Mouse (Mus musculus) embryonic facial prominence, embryonic 10.5 days (tissue): ENCODE measurements around the gene Ltbp4. TPM values are rescaled to one million over a fixed set of nuclear protein-coding genes. Genes with fewer than 3 reads are reported as not detected.
A peak's percentile ranks its signal among the peaks of the same experiment; 100 is the strongest.

Source experiments
- DNase-seq: peaks from one replicate; pipeline ENCODE4 v3.0.0-alpha.2; 2017; ENCODE audit warnings: low spot score
- H3K27ac ChIP-seq: fragments of 300-500 bp; sonication (generic); replicated peaks from 2 replicates; pipeline ENCODE4 v1.5.1; 2016; ENCODE audit warnings: mild to moderate bottlenecking
- H3K27me3 ChIP-seq: fragments of 300-500 bp; sonication (generic); replicated peaks from 2 replicates; pipeline ENCODE4 v1.6.1; 2016; ENCODE audit warnings: low read depth, mild to moderate bottlenecking; ENCODE audit not compliant: poor library complexity, severe bottlenecking
- H3K36me3 ChIP-seq: fragments of 300-500 bp; sonication (generic); replicated peaks from 2 replicates; pipeline ENCODE4 v1.6.1; 2016; ENCODE audit warnings: mild to moderate bottlenecking, moderate library complexity
- H3K4me1 ChIP-seq: fragments of 300-500 bp; sonication (generic); 2 replicates; pipeline ENCODE4 v1.6.1; 2016
- H3K4me3 ChIP-seq: fragments of 300-500 bp; sonication (generic); 2 replicates; pipeline ENCODE4 v1.5.1; 2016; ENCODE audit warnings: mild to moderate bottlenecking, moderate library complexity
- H3K9me3 ChIP-seq: fragments of 300-500 bp; sonication (generic); 2 replicates; pipeline ENCODE4 v1.6.1; 2016; ENCODE audit warnings: mild to moderate bottlenecking
- WGBS: fragments of 180-500 bp; shearing (Covaris S2); methylation state at CpG from one replicate; pipeline ENCODE4 v1.1.7; 2016; 5-methylcytosine and 5-hydroxymethylcytosine counted together
- polyA plus RNA-seq: library from polyadenylated mRNA; unstranded; fragments of >200 nt; fragmentation: Nextera tagmentation; extraction: Ambion mirVana; gene quantifications from 2 replicates; pipeline ENCODE4 v1.2.1, GENCODE M21; 2016

Gene Ltbp4
- polyA plus RNA-seq, 1 experiment from 2014 or later: 8.8 TPM

DNA sequence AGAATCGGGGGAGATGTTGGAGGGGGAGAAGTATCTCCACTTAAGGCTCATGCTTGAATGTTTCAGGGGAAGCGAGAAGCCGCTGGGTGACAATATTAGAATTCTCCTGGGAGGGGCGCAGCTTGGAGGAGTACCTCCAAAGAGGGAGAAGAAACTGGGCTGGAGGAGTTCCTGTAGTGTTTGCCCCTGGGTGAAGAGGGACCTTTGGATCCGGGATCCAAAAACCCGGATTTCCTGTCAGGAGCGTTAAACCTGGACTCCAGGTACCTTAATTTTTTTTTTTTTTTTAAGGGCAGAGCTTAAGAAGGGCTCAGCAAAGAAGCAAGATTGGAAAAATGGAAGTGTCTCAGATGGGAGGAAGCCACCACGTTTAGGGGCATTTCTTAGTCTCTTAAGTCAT is 5.6 kb downstream of the Ltbp4 start:
- no peak for DNase-seq
- peak overlapping the region; percentile 60; the same call in 1 of the 2 replicates for H3K4me3 ChIP-seq
- peaks cover 99% of the 10 kb centered on the region for H3K27me3 ChIP-seq
- whole genome bisulfite sequencing: 6% methylated on average over 8 of the region's 8 CpGs
- H3K36me3 ChIP-seq: no peaks in the 10 kb centered on the region
- no peak overlapping the region for H3K27ac ChIP-seq
- 0 out of 2 replicates have a peak, but pooled peaks cover 2% of the 10 kb centered on the region for H3K9me3 ChIP-seq
- H3K4me1 ChIP-seq: peaks cover 66% of the 10 kb centered on the region

DNA sequence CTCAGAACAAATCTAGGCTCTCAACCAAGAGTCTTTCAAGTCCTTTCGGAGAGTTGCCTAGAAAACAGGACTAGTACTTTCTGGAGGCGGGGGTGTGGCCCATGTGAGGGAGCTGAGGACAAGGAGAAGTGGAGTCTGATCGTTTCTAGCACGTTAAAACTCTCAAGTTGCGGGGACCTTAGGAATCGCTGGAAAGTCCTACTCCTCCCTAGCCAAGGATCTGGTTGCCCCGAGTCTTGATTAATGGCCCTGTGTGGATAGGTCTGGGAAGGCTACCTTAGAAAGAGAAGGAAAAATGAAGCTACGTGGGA is 6.0 kb downstream of the Ltbp4 start:
- Histone ChIP-seq H3K27me3 (peaks cover 99% of the 10 kb centered on the region), H3K4me3 (peak overlapping the region; percentile 60; the same call in 1 of the 2 replicates), H3K36me3 (no peaks in the 10 kb centered on the region), H3K9me3 (0 out of 2 replicates have a peak, but pooled peaks cover 2% of the 10 kb centered on the region), H3K4me1 (peaks cover 65% of the 10 kb centered on the region), H3K27ac (no peak overlapping the region)
- 5% methylated on average over 8 of the region's 8 CpGs for WGBS
- DNase-seq: no peak

DNA sequence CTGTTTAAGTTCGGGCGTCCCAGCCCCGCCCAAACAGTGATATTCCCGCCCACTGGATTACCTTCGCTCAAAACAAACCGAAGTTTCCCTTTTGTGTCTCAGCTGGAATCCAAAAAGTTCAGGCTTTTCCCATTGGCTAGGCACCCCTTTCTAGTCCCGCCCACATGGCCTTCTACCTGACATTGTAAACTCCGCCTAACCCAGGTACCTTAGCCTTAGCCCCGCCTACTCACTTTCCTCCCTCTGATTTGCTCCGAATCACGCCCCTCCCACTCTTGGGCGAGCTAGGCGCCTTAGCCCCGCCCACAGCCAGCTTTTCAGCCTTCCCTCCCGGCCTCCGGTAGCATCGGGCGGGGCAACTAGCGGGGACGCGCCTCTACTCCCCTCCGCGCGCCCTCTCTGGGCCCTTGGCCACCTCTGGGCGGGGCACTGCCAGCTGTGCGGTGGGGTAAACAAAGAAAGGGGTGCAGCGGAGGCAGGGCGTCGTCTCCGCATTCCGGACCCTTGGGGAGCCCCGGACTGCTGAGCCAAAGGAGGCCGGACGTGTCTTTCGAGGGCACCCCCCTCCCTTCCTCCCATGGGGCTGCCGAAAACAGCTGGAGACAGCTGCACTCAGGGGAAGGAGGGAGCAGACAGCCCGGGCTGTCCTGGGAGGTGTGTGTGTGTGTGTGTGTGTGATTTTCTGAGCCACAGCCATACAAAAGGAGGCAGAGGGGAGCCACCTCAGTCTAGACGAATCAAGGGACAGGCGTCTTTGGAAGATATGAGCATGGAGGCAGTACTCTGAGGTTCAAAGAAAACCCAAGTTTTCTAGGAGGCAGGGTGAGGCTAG is 6.6 kb downstream of the Ltbp4 start:
- peak overlapping the region; percentile 60 for H3K4me3 ChIP-seq
- under 1% methylated on average over 39 of the region's 39 CpGs for WGBS
- 0 out of 2 replicates have a peak, but pooled peaks cover 2% of the 10 kb centered on the region for H3K9me3 ChIP-seq
- peaks cover 100% of the 10 kb centered on the region for H3K27me3 ChIP-seq
- peak; percentile 85 for DNase-seq
- H3K36me3 ChIP-seq: no peaks in the 10 kb centered on the region
- H3K27ac ChIP-seq: 0 out of 2 replicates have a peak overlapping the region, but pooled peaks have one; percentile 37
- H3K4me1 ChIP-seq: peaks cover 69% of the 10 kb centered on the region

DNA sequence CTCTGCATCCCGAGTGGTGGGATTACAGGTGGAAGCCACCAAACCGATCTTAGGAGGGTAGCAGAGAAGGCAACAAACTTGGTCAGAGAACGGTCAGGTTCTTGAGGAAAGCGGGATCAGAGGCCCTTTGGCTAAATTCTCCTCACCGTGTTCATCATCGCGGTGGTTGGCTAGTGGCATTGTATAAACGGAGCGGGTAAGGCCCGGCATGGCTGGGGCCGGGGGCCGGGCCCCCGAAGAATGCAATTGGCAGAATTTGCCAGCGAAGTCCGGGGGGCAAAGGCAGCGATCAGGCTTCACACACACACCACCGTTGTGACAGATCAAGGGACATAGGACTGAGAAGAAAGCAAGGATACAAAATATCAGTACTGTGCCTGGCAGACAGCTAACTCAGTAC is 7.5 kb downstream of the Ltbp4 start:
- WGBS: 26% methylated on average over 17 of the region's 17 CpGs
- peaks cover 100% of the 10 kb centered on the region for H3K27me3 ChIP-seq
- 0 out of 2 replicates have a peak, but pooled peaks cover 2% of the 10 kb centered on the region for H3K9me3 ChIP-seq
- H3K27ac ChIP-seq: no peak overlapping the region
- no peak for DNase-seq
- no peaks in the 10 kb centered on the region for H3K36me3 ChIP-seq
- H3K4me3 ChIP-seq: peak overlapping the region; percentile 60
- H3K4me1 ChIP-seq: peaks cover 72% of the 10 kb centered on the region

DNA sequence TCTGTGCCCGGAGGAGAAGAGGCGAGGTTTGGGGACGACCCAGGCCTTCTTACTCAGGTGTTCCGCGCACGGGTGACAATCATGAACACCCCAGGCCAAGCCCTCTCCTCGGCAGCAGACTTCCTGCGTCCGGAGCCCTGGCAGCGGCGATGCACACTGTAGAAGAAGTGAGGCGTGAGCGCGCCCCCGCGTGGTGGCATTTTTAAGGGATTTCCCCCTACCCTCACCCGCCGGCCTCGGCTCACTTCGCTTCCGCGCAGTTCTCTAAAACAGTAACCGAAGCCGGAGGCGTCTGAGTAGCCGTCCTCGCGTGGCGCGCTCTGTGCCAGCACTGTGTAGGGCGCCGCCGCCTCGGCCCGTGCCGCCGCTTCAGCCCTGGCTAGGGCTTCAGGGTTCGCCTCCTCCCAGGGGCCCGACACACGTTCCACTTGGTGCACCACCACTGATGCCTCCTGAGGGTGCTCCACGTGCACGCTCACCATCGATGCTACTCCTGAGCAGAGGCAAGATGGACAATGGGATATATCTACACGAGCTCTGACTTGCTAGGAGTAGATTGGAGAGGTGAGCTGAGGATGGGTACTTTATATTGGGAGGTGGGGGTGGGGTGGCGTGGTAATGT is 8.1 kb downstream of the Ltbp4 start:
- peak overlapping the region; percentile 60 for H3K4me3 ChIP-seq
- peak; percentile 89 for DNase-seq
- peaks cover 69% of the 10 kb centered on the region for H3K4me1 ChIP-seq
- H3K36me3 ChIP-seq: no peaks in the 10 kb centered on the region
- WGBS: 4% methylated on average over 45 of the region's 45 CpGs
- peaks cover 100% of the 10 kb centered on the region for H3K27me3 ChIP-seq
- H3K9me3 ChIP-seq: 0 out of 2 replicates have a peak, but pooled peaks cover 2% of the 10 kb centered on the region
- no peak overlapping the region for H3K27ac ChIP-seq

DNA sequence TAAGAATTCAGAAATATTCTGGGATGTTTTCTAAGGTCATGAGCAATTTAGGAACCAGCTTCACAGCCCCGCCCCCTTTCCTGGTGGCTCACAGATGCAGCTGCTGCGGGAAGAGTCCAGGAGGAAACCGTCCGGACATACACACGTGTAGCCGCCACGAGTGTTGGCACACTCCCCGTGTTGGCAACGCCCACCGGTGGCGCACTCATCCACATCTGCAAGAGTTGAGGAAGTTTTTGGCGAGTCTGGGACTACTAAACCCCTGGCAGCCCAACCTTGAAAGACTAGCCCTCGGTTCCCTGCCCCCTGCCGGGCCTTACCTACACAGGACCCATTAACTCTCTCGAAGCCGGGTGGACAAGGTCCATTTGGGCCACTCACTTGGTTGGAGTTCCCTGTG is 8.8 kb downstream of the Ltbp4 start:
- H3K27me3 ChIP-seq: peaks cover 100% of the 10 kb centered on the region
- WGBS: 32% methylated on average over 16 of the region's 16 CpGs
- no peak for DNase-seq
- no peak overlapping the region for H3K4me3 ChIP-seq
- H3K9me3 ChIP-seq: 0 out of 2 replicates have a peak, but pooled peaks cover 2% of the 10 kb centered on the region
- H3K36me3 ChIP-seq: no peaks in the 10 kb centered on the region
- peaks cover 61% of the 10 kb centered on the region for H3K4me1 ChIP-seq
- no peak overlapping the region for H3K27ac ChIP-seq

DNA sequence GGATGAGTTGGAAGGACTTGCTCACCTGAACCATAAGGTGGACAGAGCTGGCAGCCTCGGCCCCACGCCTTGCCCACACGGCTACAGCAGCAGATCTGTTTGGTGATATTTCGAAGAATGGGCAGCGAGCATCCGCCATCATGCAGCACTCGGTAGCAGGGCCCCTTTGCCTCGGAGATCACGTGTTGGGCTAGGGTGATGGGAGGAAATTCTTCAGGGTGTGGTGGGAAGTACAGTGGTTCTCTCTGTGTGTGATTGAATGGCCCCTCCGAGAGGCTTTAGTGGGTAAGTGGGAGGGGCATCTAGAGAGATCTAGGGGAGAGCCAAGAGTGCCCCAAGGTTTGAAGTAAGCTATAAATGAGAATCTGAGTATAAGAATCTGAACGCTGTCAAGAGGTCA is 9.3 kb downstream of the Ltbp4 start:
- WGBS: 87% methylated on average over 11 of the region's 11 CpGs
- no peak overlapping the region for H3K4me3 ChIP-seq
- DNase-seq: no peak
- H3K36me3 ChIP-seq: no peaks in the 10 kb centered on the region
- 0 out of 2 replicates have a peak, but pooled peaks cover 2% of the 10 kb centered on the region for H3K9me3 ChIP-seq
- H3K4me1 ChIP-seq: peaks cover 56% of the 10 kb centered on the region
- no peak overlapping the region for H3K27ac ChIP-seq
- peaks cover 100% of the 10 kb centered on the region for H3K27me3 ChIP-seq

DNA sequence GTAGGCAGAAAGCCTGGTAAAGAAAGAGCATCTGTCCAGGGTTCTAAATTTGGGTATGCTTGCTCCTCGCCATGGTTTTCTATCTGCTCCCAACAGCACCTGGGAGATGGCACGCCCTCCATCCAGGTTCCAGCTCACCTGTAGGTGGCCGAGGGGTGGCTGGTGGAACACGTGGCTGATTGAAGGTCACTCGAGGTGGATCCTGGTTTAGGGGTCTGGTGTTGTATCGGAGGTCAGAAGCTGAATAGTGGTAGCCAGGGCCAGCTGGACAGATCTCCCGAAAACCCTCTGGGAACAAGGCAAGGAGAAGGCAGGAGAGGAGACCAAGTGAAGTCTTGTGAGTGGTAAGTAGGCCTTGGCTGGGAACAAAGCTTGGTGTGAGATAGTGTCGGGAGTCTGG is 10.0 kb downstream of the Ltbp4 start:
- H3K27ac ChIP-seq: no peak overlapping the region
- DNase-seq: no peak
- H3K9me3 ChIP-seq: 0 out of 2 replicates have a peak, but pooled peaks cover 2% of the 10 kb centered on the region
- peaks cover 100% of the 10 kb centered on the region for H3K27me3 ChIP-seq
- no peak overlapping the region for H3K4me3 ChIP-seq
- WGBS: 90% methylated on average over 8 of the region's 8 CpGs
- H3K4me1 ChIP-seq: peaks cover 50% of the 10 kb centered on the region
- no peaks in the 10 kb centered on the region for H3K36me3 ChIP-seq

DNA sequence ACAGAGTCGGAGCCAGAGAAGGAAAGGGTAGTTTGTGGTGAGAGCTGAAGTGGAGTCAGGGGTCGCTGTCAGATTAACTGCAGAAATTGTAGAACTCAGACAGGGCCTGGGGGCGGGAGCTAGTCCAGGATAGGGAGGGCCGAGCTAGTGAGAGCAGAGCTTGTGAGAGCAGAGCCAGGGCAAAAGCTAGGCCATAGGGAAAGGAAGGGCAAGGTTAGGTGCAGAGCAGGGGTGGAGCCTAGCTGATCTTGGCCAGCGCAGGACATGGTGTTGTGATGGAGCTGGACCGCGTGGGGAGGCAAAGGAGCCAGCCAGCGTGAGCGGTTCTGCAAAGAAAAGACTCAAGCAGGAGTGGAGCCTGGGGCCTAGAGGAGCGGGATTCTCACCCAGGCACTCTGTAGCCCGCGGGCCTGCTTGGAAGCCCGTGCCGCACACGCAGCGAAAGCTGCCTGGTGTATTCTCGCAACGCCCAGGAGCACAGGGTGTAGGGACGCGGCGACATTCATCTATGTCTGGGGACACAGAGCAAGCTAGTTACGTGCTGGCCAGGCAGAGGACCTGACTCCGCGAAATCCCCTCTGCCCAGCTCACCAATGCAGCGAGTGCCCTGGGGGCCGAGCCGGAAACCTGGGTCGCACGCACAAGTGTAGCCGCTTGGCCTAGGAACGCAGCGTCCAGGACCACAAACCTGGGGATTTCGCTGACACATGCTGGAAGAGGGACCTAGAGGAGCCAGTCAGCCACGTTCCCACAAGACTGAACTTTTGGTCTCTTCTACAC is 11.2 kb downstream of the Ltbp4 start:
- Histone ChIP-seq H3K4me3 (peak overlapping the region; percentile 54), H3K27ac (no peak overlapping the region; the same call in 1 of the 2 replicates), H3K9me3 (0 out of 2 replicates have a peak, but pooled peaks cover 2% of the 10 kb centered on the region), H3K27me3 (peaks cover 100% of the 10 kb centered on the region), H3K36me3 (no peaks in the 10 kb centered on the region), H3K4me1 (peaks cover 52% of the 10 kb centered on the region)
- WGBS: 23% methylated on average over 34 of the region's 34 CpGs
- peak; percentile 53 for DNase-seq

DNA sequence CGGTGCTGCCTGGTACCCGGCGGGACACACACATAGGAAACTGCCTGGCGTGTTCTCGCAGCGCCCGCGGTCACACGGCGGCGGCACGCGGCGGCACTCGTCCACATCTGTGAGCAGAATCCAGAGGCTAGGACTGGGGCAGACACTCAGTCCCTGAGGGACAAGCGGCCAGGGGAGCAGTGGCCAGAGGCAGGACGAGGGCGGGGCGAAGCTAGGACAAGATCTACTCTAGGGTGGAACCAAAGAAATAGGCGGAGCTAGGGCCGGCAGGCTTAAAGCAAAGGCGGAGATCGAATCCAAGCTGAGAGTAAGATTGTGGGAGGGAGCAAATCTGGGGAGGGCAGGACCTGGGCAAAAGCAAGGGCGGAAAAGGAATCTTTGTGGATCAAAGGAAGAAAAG is 11.8 kb downstream of the Ltbp4 start:
- H3K4me1 ChIP-seq: peaks cover 46% of the 10 kb centered on the region
- H3K36me3 ChIP-seq: no peaks in the 10 kb centered on the region
- peak overlapping the region; percentile 54 for H3K4me3 ChIP-seq
- H3K9me3 ChIP-seq: no peaks in the 10 kb centered on the region
- 1% methylated on average over 24 of the region's 24 CpGs for WGBS
- 0 out of 2 replicates have a peak overlapping the region, but pooled peaks have one; percentile 14 for H3K27ac ChIP-seq
- peaks cover 100% of the 10 kb centered on the region for H3K27me3 ChIP-seq
- peak; percentile 64 for DNase-seq

DNA sequence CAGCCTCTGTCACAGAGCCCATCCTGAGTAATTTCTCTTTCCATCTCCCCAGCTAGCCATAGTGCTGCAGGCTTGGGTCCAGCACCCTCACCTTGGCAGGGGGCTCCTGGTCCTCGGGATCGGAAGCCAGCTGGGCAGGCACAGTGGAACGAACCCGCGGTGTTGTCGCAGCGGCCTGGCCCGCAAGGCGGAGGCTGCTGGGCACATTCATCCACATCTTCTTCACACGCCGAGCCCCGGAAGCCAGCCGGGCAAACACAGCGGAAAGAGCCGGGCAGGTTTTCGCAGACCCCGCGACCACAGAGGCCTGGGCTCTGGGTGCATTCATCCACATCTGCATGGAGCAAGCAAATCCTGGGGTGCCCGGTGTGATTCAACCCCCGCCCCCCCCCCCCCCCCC is 12.6 kb downstream of the Ltbp4 start:
- DNase-seq: no peak
- 55% methylated on average over 18 of the region's 20 CpGs for WGBS
- peaks cover 95% of the 10 kb centered on the region for H3K27me3 ChIP-seq
- peak overlapping the region; percentile 54; the same call in 1 of the 2 replicates for H3K4me3 ChIP-seq
- H3K36me3 ChIP-seq: no peaks in the 10 kb centered on the region
- H3K9me3 ChIP-seq: no peaks in the 10 kb centered on the region
- no peak overlapping the region for H3K27ac ChIP-seq
- peaks cover 41% of the 10 kb centered on the region for H3K4me1 ChIP-seq

DNA sequence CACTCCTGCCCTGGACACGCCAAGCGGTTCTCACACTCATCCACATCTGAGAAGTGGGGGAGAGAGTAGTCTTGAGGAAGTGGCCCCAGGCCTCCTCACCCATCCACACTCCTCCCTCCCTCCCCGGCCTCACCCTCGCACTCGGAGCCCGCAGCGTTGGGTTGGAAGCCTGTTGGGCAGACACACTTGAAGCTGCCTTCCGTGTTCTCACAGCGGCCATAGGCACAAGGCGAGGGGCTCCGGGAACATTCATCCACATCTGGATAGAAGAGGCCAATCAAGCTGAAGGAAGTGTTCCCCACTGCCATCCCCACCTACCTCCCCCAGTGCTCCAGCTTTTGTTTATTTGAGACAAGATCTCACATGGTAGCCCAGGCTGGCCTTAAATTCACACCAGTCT is 13.3 kb downstream of the Ltbp4 start:
- Histone ChIP-seq H3K27ac (no peak overlapping the region), H3K27me3 (peaks cover 88% of the 10 kb centered on the region), H3K4me1 (peaks cover 33% of the 10 kb centered on the region), H3K36me3 (no peaks in the 10 kb centered on the region), H3K9me3 (no peaks in the 10 kb centered on the region), H3K4me3 (no peak overlapping the region)
- 95% methylated on average over 11 of the region's 11 CpGs for WGBS
- no peak for DNase-seq
